In genomic region chr7:25151009-25151408, GRCm38 (mm10) we compare ENCODE assay signal across 13 mouse cellular contexts. TPM values are rescaled to one million over a fixed set of nuclear protein-coding genes. Genes with fewer than 3 reads are reported as not detected.
DNase-seq lines count a peak whose midpoint lies in the region; ATAC-seq lines count a peak whose summit lies in the region.
"Had no signal": no experiment of that assay in that cellular context is flagged by ENCODE, and none has a peak within 500 bp of the region (broad histone marks: within the 10 kb centered on the region; RNA-seq: fewer than 3 reads in every experiment).

No protein-coding gene starts in this region.

- H3K9me3 ChIP-seq in forebrain, embryonic 11.5 days (ENCODE audit: control insufficient read depth, low read length): no peaks in the 10 kb centered on the region
- H3K9me3 ChIP-seq in limb, embryonic 10.5 days (replicated peaks): no peaks in the 10 kb centered on the region
- no peaks in the 10 kb centered on the region for H3K9me3 ChIP-seq in neural tube, embryonic 11.5 days (ENCODE audit: control insufficient read depth, low read length)

- no peak overlapping the region for H3K4me3 ChIP-seq in forebrain, embryonic 11.5 days (ENCODE audit: low read depth, low read length)
- peak overlapping the region; percentile 43 for H3K4me3 ChIP-seq in limb, embryonic 10.5 days
- H3K4me3 ChIP-seq in neural tube, embryonic 11.5 days (ENCODE audit: low read depth, low read length): peak overlapping the region; percentile 6; the same call in 1 of the 2 replicates

- H3K9ac ChIP-seq in forebrain, embryonic 11.5 days (ENCODE audit: low read length): peak overlapping the region; percentile 27; the same call in 1 of the 2 replicates
- peak overlapping the region; percentile 61 for H3K9ac ChIP-seq in neural tube, embryonic 11.5 days (ENCODE audit: low read length)
- H3K9ac ChIP-seq: lung, embryonic 14.5 days had no signal

- H3K36me3 ChIP-seq in forebrain, embryonic 11.5 days (ENCODE audit: control insufficient read depth, insufficient read depth, low read length): no peaks in the 10 kb centered on the region
- H3K36me3 ChIP-seq in limb, embryonic 10.5 days: no peaks in the 10 kb centered on the region
- H3K36me3 ChIP-seq in neural tube, embryonic 11.5 days (ENCODE audit: control insufficient read depth, insufficient read depth, low read length): no peaks in the 10 kb centered on the region

- no peaks in the 10 kb centered on the region for H3K27me3 ChIP-seq in forebrain, embryonic 11.5 days (ENCODE audit: control insufficient read depth, insufficient read depth, low read length)
- peaks cover 62% of the 10 kb centered on the region for H3K27me3 ChIP-seq in limb, embryonic 10.5 days (ENCODE audit: low read depth, poor library complexity, severe bottlenecking)
- H3K27me3 ChIP-seq in neural tube, embryonic 11.5 days (ENCODE audit: control insufficient read depth, insufficient read depth, low read length): no peaks in the 10 kb centered on the region

- peak overlapping the region; percentile 37; the same call in 1 of the 2 replicates for H3K4me2 ChIP-seq in forebrain, embryonic 11.5 days (ENCODE audit: low read depth, low read length, severe bottlenecking)
- peak overlapping the region; percentile 34 for H3K4me2 ChIP-seq in neural tube, embryonic 11.5 days (ENCODE audit: low read depth)
- H3K4me2 ChIP-seq: lung, embryonic 14.5 days had no signal

- WGBS in forebrain, embryonic 11.5 days: 2% methylated on average over 7 of the region's 7 CpGs
- 0% methylated on average over 7 of the region's 7 CpGs for WGBS in limb, embryonic 10.5 days
- WGBS in neural tube, embryonic 11.5 days: 1% methylated on average over 7 of the region's 7 CpGs

- ATAC-seq in forebrain, embryonic 11.5 days (replicated peaks; ENCODE audit: low FRiP score): peak; percentile 61
- peak; percentile 49 for ATAC-seq in neural tube, embryonic 11.5 days (ENCODE audit: insufficient read depth, low FRiP score, low TSS enrichment)

- peak; percentile 79 for DNase-seq in embryo, embryonic 11 days
- no peak for DNase-seq in forebrain, embryonic 11.5 days (ENCODE audit: low spot score)
- DNase-seq in limb, embryonic 10.5 days (ENCODE audit: low spot score): peak; percentile 53
- peak; percentile 75 for DNase-seq in neural tube, embryonic 11.5 days (ENCODE audit: low spot score)
- DNase-seq in layer of hippocampus, adult 9-11 months: no peak
- DNase-seq in urinary bladder, adult 2 months (ENCODE audit: low spot score): no peak
- no peak for DNase-seq in lung, postnatal 14 days
- DNase-seq in adrenal gland, postnatal 36 days: no peak
- DNase-seq: adrenal gland, postnatal 10 days; cerebellum, adult 18-20 months; heart, adult 18-20 months; kidney, adult 9 months; lung, embryonic 14.5 days had no signal

- H3K4me1 ChIP-seq in forebrain, embryonic 11.5 days (replicated peaks; ENCODE audit: control insufficient read depth, insufficient read depth, low read length): peaks cover 48% of the 10 kb centered on the region
- peaks cover 68% of the 10 kb centered on the region for H3K4me1 ChIP-seq in limb, embryonic 10.5 days
- H3K4me1 ChIP-seq in neural tube, embryonic 11.5 days (ENCODE audit: control insufficient read depth, insufficient read depth, low read length): peaks cover 63% of the 10 kb centered on the region

- H3K27ac ChIP-seq in forebrain, embryonic 11.5 days (ENCODE audit: low read depth, low read length): peak overlapping the region; percentile 70
- H3K27ac ChIP-seq in limb, embryonic 10.5 days: peak overlapping the region; percentile 90
- H3K27ac ChIP-seq in neural tube, embryonic 11.5 days (ENCODE audit: low read depth, low read length): peak overlapping the region; percentile 93

RNA-seq across cellular contexts. Expression of gene Pou2f2, which starts 28.5 kb away (rescaled TPM):
- polyA plus RNA-seq in forebrain, embryonic 11.5 days (2014; fragmentation: Nextera tagmentation; extraction: Ambion mirVana): 16.8 and 19.9 TPM in 2 replicates
- 3.3 and 4.1 TPM in 2 replicates for polyA plus RNA-seq in limb, embryonic 10.5 days (2016; fragmentation: Nextera tagmentation; extraction: Ambion mirVana)
- 33.7 and 40.9 TPM in 2 replicates for polyA plus RNA-seq in neural tube, embryonic 11.5 days (2014; fragmentation: Nextera tagmentation; extraction: Ambion mirVana)
- polyA plus RNA-seq in urinary bladder, adult 2 months (2012; rRNA removed): 0.65 and 1.0 TPM in 2 replicates
- total RNA-seq in adrenal gland, postnatal 36 days (2021): 1 to 10 TPM in 1 of 2 experiments, under 1 TPM in 1; 0.86 to 1.3 TPM

Comparison
In these comparisons a context has a peak if more than half of its experiments do, and no peak if none do; other contexts are left out.
1. DNase-seq: peak in embryo, embryonic 11 days (single experiment), limb, embryonic 10.5 days (single experiment) and neural tube, embryonic 11.5 days (single experiment); none in forebrain, embryonic 11.5 days (single experiment), layer of hippocampus, adult 9-11 months (single experiment), urinary bladder, adult 2 months (single experiment), lung, postnatal 14 days (single experiment) and adrenal gland, postnatal 36 days (0 of 2).
2. Peak in every context shown above with its lines, with median percentiles within 50 percentile points of each other: H3K27ac ChIP-seq.